Mouse (Mus musculus): Measurements from ENCODE around the gene Ubash3a. TPM values are rescaled to one million over a fixed set of nuclear protein-coding genes. Genes with fewer than 3 reads are reported as not detected.

The Ubash3a gene
- polyA plus RNA-seq, 1 experiment from 2014 or later: not detected

- WGBS: 19% methylated on average over 9 of the region's 9 CpGs
- peak overlapping the region; percentile 46 for H3K9ac ChIP-seq (replicated peaks; ENCODE audit: low read length)
- no peak overlapping the region for H3K27ac ChIP-seq (replicated peaks; ENCODE audit: low read depth, low read length)
These were observed 68.7 kb downstream of the Ubash3a start for GRCm38 (mm10) chr17:31276207-31276921.

DNA sequence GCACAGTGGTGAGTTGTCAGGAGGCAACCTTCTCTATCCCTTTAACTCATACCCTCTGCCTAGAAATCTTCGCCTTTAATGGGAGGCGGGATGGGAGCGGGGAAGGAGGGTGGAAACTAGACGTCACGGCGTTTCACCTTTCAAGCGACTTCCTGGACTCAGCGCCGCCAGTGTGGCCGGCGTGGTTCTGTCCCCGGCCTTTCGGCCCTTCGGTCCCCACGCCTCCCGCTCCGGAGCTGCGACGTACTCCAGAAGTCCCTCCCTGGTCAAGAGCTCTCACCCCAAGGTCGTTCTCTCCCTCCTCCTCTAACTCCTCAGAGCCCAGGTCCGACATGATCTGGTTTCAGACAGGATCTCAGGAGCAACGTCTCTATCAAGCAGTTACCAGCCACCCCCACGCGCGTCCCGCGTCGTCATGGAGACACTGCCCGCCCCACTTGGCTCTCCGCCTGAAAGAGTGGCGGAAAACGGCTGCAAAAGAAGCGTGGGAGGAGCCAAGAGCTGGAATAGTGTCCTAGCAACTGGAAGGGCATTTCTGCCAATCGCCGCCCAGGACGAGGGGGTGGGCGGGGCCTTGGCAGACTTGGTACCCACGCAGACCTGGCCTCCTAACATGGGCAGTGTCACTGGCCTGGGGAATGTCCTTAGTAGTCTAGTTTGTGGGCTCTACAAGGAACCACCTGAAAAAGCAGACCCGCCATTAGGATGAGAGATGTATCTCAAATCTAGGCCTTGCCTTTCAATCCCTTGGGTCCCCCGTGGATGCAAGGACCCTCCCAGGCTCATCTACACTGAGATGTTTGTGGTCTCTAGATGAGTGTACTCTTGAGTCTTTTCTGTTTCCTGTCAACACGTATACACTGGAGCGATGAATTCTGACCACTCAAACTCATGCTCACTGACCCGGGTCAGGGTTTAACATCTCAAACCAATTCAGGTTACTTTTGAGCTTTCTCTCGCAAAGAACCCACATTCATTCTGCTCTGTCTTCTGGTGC is 69.5 kb downstream of the Ubash3a start, which contains the start of gene Rsph1:
Rsph1 (minus strand) TSS at position 462 of the 997 bp plus-strand sequence.
- 0 out of 2 replicates have a peak within 1 kb of the TSS, but pooled peaks have one; percentile 20 for H3K27ac ChIP-seq (replicated peaks; ENCODE audit: low read depth, low read length)
- WGBS: 9% methylated on average over 44 of the region's 44 CpGs
- ATAC-seq (ENCODE audit: low FRiP score, low TSS enrichment): peak; percentile 93

More at GRCm38 (mm10) chr17:31276207-31276921, 68.7 kb downstream of the Ubash3a start:
- no peaks in the 10 kb centered on the region for H3K9me3 ChIP-seq (ENCODE audit: control insufficient read depth, low read length)
- 0 out of 2 replicates have a peak, but pooled peaks cover 7% of the 10 kb centered on the region for H3K4me1 ChIP-seq (ENCODE audit: control insufficient read depth, insufficient read depth, low read length)
- peak overlapping the region; percentile 44 for H3K4me3 ChIP-seq (replicated peaks; ENCODE audit: low read depth, low read length)
- H3K27me3 ChIP-seq (ENCODE audit: control insufficient read depth, insufficient read depth, low read length): no peaks in the 10 kb centered on the region
- no peaks in the 10 kb centered on the region for H3K36me3 ChIP-seq (ENCODE audit: control insufficient read depth, insufficient read depth, low read length)
- ATAC-seq (ENCODE audit: low FRiP score, low TSS enrichment): no peak
- DNase-seq: no peak
- peak overlapping the region; percentile 90 for H3K4me2 ChIP-seq (ENCODE audit: low read length)

GRCm38 (mm10) chr17:31277931-31278330 is 70.3 kb downstream of the Ubash3a start:
- H3K27me3 ChIP-seq (ENCODE audit: control insufficient read depth, insufficient read depth, low read length): no peaks in the 10 kb centered on the region
- DNase-seq (no peak), ATAC-seq (ENCODE audit: low FRiP score, low TSS enrichment) (no peak)
- no peak overlapping the region for H3K4me3 ChIP-seq (replicated peaks; ENCODE audit: low read depth, low read length)
- no peaks in the 10 kb centered on the region for H3K9me3 ChIP-seq (ENCODE audit: control insufficient read depth, low read length)
- no peaks in the 10 kb centered on the region for H3K36me3 ChIP-seq (ENCODE audit: control insufficient read depth, insufficient read depth, low read length)
- 82% methylated on average over 4 of the region's 4 CpGs for WGBS
- no peak overlapping the region for H3K27ac ChIP-seq (replicated peaks; ENCODE audit: low read depth, low read length)
- H3K4me1 ChIP-seq (ENCODE audit: control insufficient read depth, insufficient read depth, low read length): 0 out of 2 replicates have a peak, but pooled peaks cover 12% of the 10 kb centered on the region
- H3K9ac ChIP-seq (replicated peaks; ENCODE audit: low read length): no peak overlapping the region
- no peak overlapping the region for H3K4me2 ChIP-seq (ENCODE audit: low read length)

More for the DNA sequence above, 69.5 kb downstream of the Ubash3a start, which contains the start of gene Rsph1:
- Histone ChIP-seq H3K36me3 (ENCODE audit: control insufficient read depth, insufficient read depth, low read length) (no peaks in the 10 kb centered on the region), H3K4me3 (replicated peaks; ENCODE audit: low read depth, low read length) (peak within 1 kb of the TSS; percentile 44), H3K4me2 (ENCODE audit: low read length) (peak within 1 kb of the TSS; percentile 90), H3K9ac (replicated peaks; ENCODE audit: low read length) (peak within 1 kb of the TSS; percentile 46), H3K4me1 (ENCODE audit: control insufficient read depth, insufficient read depth, low read length) (0 out of 2 replicates have a peak, but pooled peaks cover 7% of the 10 kb centered on the region), H3K27me3 (ENCODE audit: control insufficient read depth, insufficient read depth, low read length) (no peaks in the 10 kb centered on the region), H3K9me3 (ENCODE audit: control insufficient read depth, low read length) (no peaks in the 10 kb centered on the region)
- DNase-seq: peak; percentile 96

DNA sequence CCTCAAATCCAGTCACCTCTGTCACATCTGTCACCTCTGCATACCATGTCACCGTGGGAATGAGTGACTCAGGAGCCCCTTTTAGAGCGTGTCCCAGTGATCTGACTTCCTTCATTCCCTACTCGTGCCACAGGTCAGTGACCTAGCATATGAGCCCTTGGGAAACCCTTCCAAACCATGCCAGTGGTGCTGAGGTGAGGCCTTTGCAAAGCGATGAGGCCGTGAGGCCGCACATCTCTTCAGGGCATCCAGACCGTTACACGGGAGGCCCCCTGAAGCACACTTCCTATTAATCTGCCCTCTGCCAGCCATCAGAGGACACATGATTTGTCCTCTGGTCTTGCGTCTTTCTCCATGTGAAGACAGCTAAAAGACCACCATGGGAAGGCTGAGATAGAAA is 71.9 kb downstream of the Ubash3a start:
- 88% methylated on average over 9 of the region's 9 CpGs for WGBS
- H3K4me1 ChIP-seq (ENCODE audit: control insufficient read depth, insufficient read depth, low read length): 0 out of 2 replicates have a peak, but pooled peaks cover 12% of the 10 kb centered on the region
- H3K36me3 ChIP-seq (ENCODE audit: control insufficient read depth, insufficient read depth, low read length): no peaks in the 10 kb centered on the region
- DNase-seq (no peak), ATAC-seq (ENCODE audit: low FRiP score, low TSS enrichment) (no peak)
- no peak overlapping the region for H3K9ac ChIP-seq (replicated peaks; ENCODE audit: low read length)
- H3K27me3 ChIP-seq (ENCODE audit: control insufficient read depth, insufficient read depth, low read length): no peaks in the 10 kb centered on the region
- no peak overlapping the region for H3K4me2 ChIP-seq (ENCODE audit: low read length)
- no peaks in the 10 kb centered on the region for H3K9me3 ChIP-seq (ENCODE audit: control insufficient read depth, low read length)
- no peak overlapping the region for H3K27ac ChIP-seq (replicated peaks; ENCODE audit: low read depth, low read length)
- no peak overlapping the region for H3K4me3 ChIP-seq (replicated peaks; ENCODE audit: low read depth, low read length)

- no peak for DNase-seq
- Histone ChIP-seq H3K36me3 (ENCODE audit: control insufficient read depth, insufficient read depth, low read length) (no peaks in the 10 kb centered on the region), H3K9me3 (ENCODE audit: control insufficient read depth, low read length) (no peaks in the 10 kb centered on the region), H3K4me2 (ENCODE audit: low read length) (no peak overlapping the region), H3K27me3 (ENCODE audit: control insufficient read depth, insufficient read depth, low read length) (no peaks in the 10 kb centered on the region), H3K9ac (replicated peaks; ENCODE audit: low read length) (no peak overlapping the region), H3K27ac (replicated peaks; ENCODE audit: low read depth, low read length) (no peak overlapping the region), H3K4me3 (replicated peaks; ENCODE audit: low read depth, low read length) (no peak overlapping the region), H3K4me1 (ENCODE audit: control insufficient read depth, insufficient read depth, low read length) (0 out of 2 replicates have a peak, but pooled peaks cover 12% of the 10 kb centered on the region)
- 85% methylated on average over 6 of the region's 6 CpGs for WGBS
- no peak for ATAC-seq (ENCODE audit: low FRiP score, low TSS enrichment)
These were observed 72.6 kb downstream of the Ubash3a start for GRCm38 (mm10) chr17:31280269-31280668.

GRCm38 (mm10) chr17:31281830-31282686 is 74.4 kb downstream of the Ubash3a start:
- Histone ChIP-seq H3K27ac (replicated peaks; ENCODE audit: low read depth, low read length) (no peak overlapping the region), H3K9me3 (ENCODE audit: control insufficient read depth, low read length) (no peaks in the 10 kb centered on the region), H3K36me3 (ENCODE audit: control insufficient read depth, insufficient read depth, low read length) (no peaks in the 10 kb centered on the region), H3K4me3 (replicated peaks; ENCODE audit: low read depth, low read length) (no peak overlapping the region), H3K9ac (replicated peaks; ENCODE audit: low read length) (no peak overlapping the region), H3K4me1 (ENCODE audit: control insufficient read depth, insufficient read depth, low read length) (0 out of 2 replicates have a peak, but pooled peaks cover 4% of the 10 kb centered on the region), H3K27me3 (ENCODE audit: control insufficient read depth, insufficient read depth, low read length) (no peaks in the 10 kb centered on the region), H3K4me2 (ENCODE audit: low read length) (peak overlapping the region; percentile 17; the same call in 1 of the 2 replicates)
- ATAC-seq (ENCODE audit: low FRiP score, low TSS enrichment): no peak
- 30% methylated on average over 19 of the region's 19 CpGs for WGBS
- peak; percentile 48 for DNase-seq

GRCm38 (mm10) chr17:31282687-31283053 is 75.0 kb downstream of the Ubash3a start:
- Histone ChIP-seq H3K36me3 (ENCODE audit: control insufficient read depth, insufficient read depth, low read length) (no peaks in the 10 kb centered on the region), H3K27me3 (ENCODE audit: control insufficient read depth, insufficient read depth, low read length) (no peaks in the 10 kb centered on the region; the same call in 1 of the 2 replicates), H3K9ac (replicated peaks; ENCODE audit: low read length) (no peak overlapping the region), H3K4me3 (replicated peaks; ENCODE audit: low read depth, low read length) (no peak overlapping the region), H3K4me1 (ENCODE audit: control insufficient read depth, insufficient read depth, low read length) (0 out of 2 replicates have a peak, but pooled peaks cover 4% of the 10 kb centered on the region), H3K4me2 (ENCODE audit: low read length) (peak overlapping the region; percentile 17; the same call in 1 of the 2 replicates), H3K27ac (replicated peaks; ENCODE audit: low read depth, low read length) (no peak overlapping the region), H3K9me3 (ENCODE audit: control insufficient read depth, low read length) (no peaks in the 10 kb centered on the region)
- 8% methylated on average over 7 of the region's 7 CpGs for WGBS
- DNase-seq (peak; percentile 40), ATAC-seq (ENCODE audit: low FRiP score, low TSS enrichment) (no peak)
